In genomic region chr19:8990432-8991102, GRCm38 (mm10) we compare ENCODE assay signal across 8 mouse cellular contexts. TPM values are rescaled to one million over a fixed set of nuclear protein-coding genes. Genes with fewer than 3 reads are reported as not detected.
A peak's percentile ranks its signal among the peaks of the same experiment; 100 is the strongest.
DNase-seq lines count a peak whose midpoint lies in the region; ATAC-seq lines count a peak whose summit lies in the region.

No protein-coding gene starts in this region.

- peak; percentile 56 for DNase-seq in 3T3-L1 (ENCODE audit: low read depth, low spot score)
- DNase-seq in CD4-positive helper T cell, adult 2 months (ENCODE audit: low read depth, low spot score), result peak; percentile 80
- DNase-seq in forebrain, embryonic 14.5 days (ENCODE audit: low spot score), result peak; percentile 32
- DNase-seq in liver, embryonic 13.5 days, result no peak
- no peak for DNase-seq in retina, embryonic 14.5 days (ENCODE audit: low spot score)
- no peak for DNase-seq in frontal cortex, postnatal 14 days (ENCODE audit: low spot score in 2 of 2)
- DNase-seq in frontal cortex, adult 2 months (ENCODE audit: extremely low spot score in 1 of 2, low spot score in 1 of 2), result no peak

- H3K9ac ChIP-seq in forebrain, embryonic 14.5 days (ENCODE audit: low read length), result peak overlapping the region; percentile 64
- 0 out of 2 replicates have a peak overlapping the region, but pooled peaks have one; percentile 63 for H3K9ac ChIP-seq in liver, embryonic 13.5 days
- H3K9ac ChIP-seq in neural tube, embryonic 14.5 days (replicated peaks; ENCODE audit: low read depth, low read length), result 0 out of 2 replicates have a peak overlapping the region, but pooled peaks have one; percentile 11

- peaks cover 17% of the 10 kb centered on the region for H3K4me1 ChIP-seq in forebrain, embryonic 14.5 days (ENCODE audit: control insufficient read depth, insufficient read depth, low read length)
- H3K4me1 ChIP-seq in liver, embryonic 13.5 days (replicated peaks), result peaks cover 44% of the 10 kb centered on the region
- peaks cover 9% of the 10 kb centered on the region for H3K4me1 ChIP-seq in neural tube, embryonic 14.5 days (ENCODE audit: control insufficient read depth, insufficient read depth, low read length)

- H3K27ac ChIP-seq in forebrain, embryonic 14.5 days (ENCODE audit: low read depth, low read length), result no peak overlapping the region
- no peak overlapping the region for H3K27ac ChIP-seq in liver, embryonic 13.5 days
- H3K27ac ChIP-seq in neural tube, embryonic 14.5 days (ENCODE audit: low read depth, low read length), result peak overlapping the region; percentile 10; the same call in 1 of the 2 replicates

- H3K4me3 ChIP-seq in forebrain, embryonic 14.5 days (ENCODE audit: low read depth, low read length), result peak overlapping the region; percentile 38
- H3K4me3 ChIP-seq in liver, embryonic 13.5 days (replicated peaks), result peak overlapping the region; percentile 61
- H3K4me3 ChIP-seq in neural tube, embryonic 14.5 days (ENCODE audit: low read depth, low read length), result peak overlapping the region; percentile 41

- ATAC-seq in forebrain, embryonic 14.5 days, result peak; percentile 61
- ATAC-seq in liver, embryonic 13.5 days (ENCODE audit: low read depth), result no peak; the same call in 1 of the 2 replicates
- peak; percentile 55 for ATAC-seq in neural tube, embryonic 14.5 days (ENCODE audit: low read depth)

- H3K27me3 ChIP-seq in forebrain, embryonic 14.5 days (replicated peaks; ENCODE audit: control insufficient read depth, insufficient read depth, low read length), result peaks cover 11% of the 10 kb centered on the region; the same call in 1 of the 2 replicates
- H3K27me3 ChIP-seq in liver, embryonic 13.5 days, result peaks cover 60% of the 10 kb centered on the region
- 0 out of 2 replicates have a peak, but pooled peaks cover 11% of the 10 kb centered on the region for H3K27me3 ChIP-seq in neural tube, embryonic 14.5 days (ENCODE audit: control insufficient read depth, insufficient read depth, low read length)

- no peaks in the 10 kb centered on the region for H3K36me3 ChIP-seq in forebrain, embryonic 14.5 days (ENCODE audit: control insufficient read depth, insufficient read depth, low read length)
- no peaks in the 10 kb centered on the region for H3K36me3 ChIP-seq in liver, embryonic 13.5 days
- H3K36me3 ChIP-seq in neural tube, embryonic 14.5 days (ENCODE audit: control insufficient read depth, insufficient read depth, low read length), result no peaks in the 10 kb centered on the region

- no peaks in the 10 kb centered on the region for H3K9me3 ChIP-seq in forebrain, embryonic 14.5 days (replicated peaks; ENCODE audit: control insufficient read depth, low read length)
- no peaks in the 10 kb centered on the region for H3K9me3 ChIP-seq in liver, embryonic 13.5 days (replicated peaks)
- H3K9me3 ChIP-seq in neural tube, embryonic 14.5 days (ENCODE audit: control insufficient read depth, low read length), result no peaks in the 10 kb centered on the region

- 13% methylated on average over 15 of the region's 15 CpGs for WGBS in forebrain, embryonic 14.5 days
- 24% methylated on average over 15 of the region's 15 CpGs for WGBS in liver, embryonic 13.5 days (ENCODE audit: insufficient replicate concordance)
- 18% methylated on average over 15 of the region's 15 CpGs for WGBS in neural tube, embryonic 14.5 days

- H3K4me2 ChIP-seq in forebrain, embryonic 14.5 days (ENCODE audit: low read length), result peak overlapping the region; percentile 89
- peak overlapping the region; percentile 85 for H3K4me2 ChIP-seq in liver, embryonic 13.5 days
- H3K4me2 ChIP-seq in neural tube, embryonic 14.5 days (ENCODE audit: low read depth, low read length), result peak overlapping the region; percentile 65

RNA-seq across cellular contexts. Expression of gene Ahnak, which starts 1.5 kb away (rescaled TPM):
- polyA plus RNA-seq in forebrain, embryonic 14.5 days (2014; fragmentation: Nextera tagmentation; extraction: Ambion mirVana), result 2.6 and 4.5 TPM in 2 replicates
- polyA plus RNA-seq in liver, embryonic 13.5 days (2015; fragmentation: Nextera tagmentation; extraction: Ambion mirVana), result 1.4 and 1.6 TPM in 2 replicates
- 2.7 and 3.7 TPM in 2 replicates for polyA plus RNA-seq in neural tube, embryonic 14.5 days (2014; fragmentation: Nextera tagmentation; extraction: Ambion mirVana)
- 6.8 and 7.5 TPM in 2 replicates for polyA plus RNA-seq in frontal cortex, adult 2 months (2012; rRNA removed)

RNA-seq across cellular contexts. Expression of gene Eef1g, which starts 23.7 kb away (rescaled TPM):
- 356 and 360 TPM in 2 replicates for polyA plus RNA-seq in forebrain, embryonic 14.5 days (2014; fragmentation: Nextera tagmentation; extraction: Ambion mirVana)
- 298 and 320 TPM in 2 replicates for polyA plus RNA-seq in liver, embryonic 13.5 days (2015; fragmentation: Nextera tagmentation; extraction: Ambion mirVana)
- 297 and 333 TPM in 2 replicates for polyA plus RNA-seq in neural tube, embryonic 14.5 days (2014; fragmentation: Nextera tagmentation; extraction: Ambion mirVana)
- 257 and 281 TPM in 2 replicates for polyA plus RNA-seq in frontal cortex, adult 2 months (2012; rRNA removed)

RNA-seq across cellular contexts. Expression of gene Tut1, which starts 36.9 kb away (rescaled TPM):
- polyA plus RNA-seq in forebrain, embryonic 14.5 days (2014; fragmentation: Nextera tagmentation; extraction: Ambion mirVana), result 24.2 and 26.4 TPM in 2 replicates
- polyA plus RNA-seq in liver, embryonic 13.5 days (2015; fragmentation: Nextera tagmentation; extraction: Ambion mirVana), result 18.7 and 20.2 TPM in 2 replicates
- 20.4 and 25.3 TPM in 2 replicates for polyA plus RNA-seq in neural tube, embryonic 14.5 days (2014; fragmentation: Nextera tagmentation; extraction: Ambion mirVana)
- 19.6 and 20.5 TPM in 2 replicates for polyA plus RNA-seq in frontal cortex, adult 2 months (2012; rRNA removed)

RNA-seq across cellular contexts. Expression of gene Mta2, which starts 48.9 kb away (rescaled TPM):
- polyA plus RNA-seq in forebrain, embryonic 14.5 days (2014; fragmentation: Nextera tagmentation; extraction: Ambion mirVana), result 57.1 and 57.4 TPM in 2 replicates
- 99.5 and 114 TPM in 2 replicates for polyA plus RNA-seq in liver, embryonic 13.5 days (2015; fragmentation: Nextera tagmentation; extraction: Ambion mirVana)
- 29.1 and 33.7 TPM in 2 replicates for polyA plus RNA-seq in neural tube, embryonic 14.5 days (2014; fragmentation: Nextera tagmentation; extraction: Ambion mirVana)
- polyA plus RNA-seq in frontal cortex, adult 2 months (2012; rRNA removed), result 27.6 and 31.0 TPM in 2 replicates

Comparison
In these comparisons a context has a peak if more than half of its experiments do, and no peak if none do; other contexts are left out.
1. DNase-seq: peak in 3T3-L1 (single experiment), CD4-positive helper T cell, adult 2 months (single experiment) and forebrain, embryonic 14.5 days (single experiment); none in liver, embryonic 13.5 days (single experiment), retina, embryonic 14.5 days (single experiment), frontal cortex, postnatal 14 days (0 of 2) and frontal cortex, adult 2 months (0 of 2).
2. H3K9ac ChIP-seq: peak in every context shown above with its lines; median percentile 64 in forebrain, embryonic 14.5 days; 63 in liver, embryonic 13.5 days; 11 in neural tube, embryonic 14.5 days.
3. Peak in every context shown above with its lines, with median percentiles within 50 percentile points of each other: H3K4me2 ChIP-seq and H3K4me3 ChIP-seq.